Mouse (Mus musculus) stomach, embryonic 16.5 days (tissue): ENCODE data around the gene Ankfy1. TPM values are rescaled to one million over a fixed set of nuclear protein-coding genes. Genes with fewer than 3 reads are reported as not detected.

Source experiments
- ATAC-seq: fragments of 200-750 bp; cut with Nextera tagmentation; 2 replicates; pipeline ENCODE4 v1.8.0; 2017; ENCODE audit warnings: moderate number of reproducible peaks, moderate TSS enrichment; ENCODE audit not compliant: insufficient read depth, low FRiP score
- H3K27ac ChIP-seq: fragments of 300-500 bp; sonication (generic); 2 replicates; pipeline ENCODE4 v1.5.1; 2014; ENCODE audit warnings: low read length
- H3K27me3 ChIP-seq: fragments of 300-500 bp; sonication (generic); 2 replicates; pipeline ENCODE4 v1.6.1; 2014; ENCODE audit warnings: low read length, control low read depth, mixed read lengths; ENCODE audit not compliant: control insufficient read depth, insufficient read depth
- H3K36me3 ChIP-seq: fragments of 300-500 bp; sonication (generic); 2 replicates; pipeline ENCODE4 v1.6.1; 2014; ENCODE audit warnings: low read length; ENCODE audit not compliant: control insufficient read depth, insufficient read depth
- H3K4me1 ChIP-seq: fragments of 300-500 bp; sonication (generic); 2 replicates; pipeline ENCODE4 v1.6.1; 2014; ENCODE audit warnings: low read length, control low read depth, mixed read lengths; ENCODE audit not compliant: control insufficient read depth, insufficient read depth
- H3K4me2 ChIP-seq: fragments of 300-500 bp; sonication (generic); 2 replicates; pipeline ENCODE4 v1.6.1; 2014; ENCODE audit warnings: low read depth, low read length, mixed read lengths
- H3K4me3 ChIP-seq: fragments of 300-500 bp; sonication (generic); replicated peaks from 2 replicates; pipeline ENCODE4 v1.5.1; 2014; ENCODE audit warnings: mild to moderate bottlenecking, low read length
- H3K9ac ChIP-seq: fragments of 300-500 bp; sonication (generic); 2 replicates; pipeline ENCODE4 v1.6.1; 2014; ENCODE audit warnings: low read length
- H3K9me3 ChIP-seq: fragments of 300-500 bp; sonication (generic); replicated peaks from 2 replicates; pipeline ENCODE4 v1.6.1; 2016; ENCODE audit warnings: low read length, control low read depth; ENCODE audit not compliant: control insufficient read depth
- WGBS: fragments of 180-500 bp; shearing (Covaris S2); extraction: QIAGEN DNeasy Blood & Tissue Kit; methylation state at CpG from one replicate; pipeline ENCODE4 v1.1.7; 2014; 5-methylcytosine and 5-hydroxymethylcytosine counted together
- polyA plus RNA-seq: library from polyadenylated mRNA; unstranded; fragments of >200 nt; fragmentation: Nextera tagmentation; extraction: Ambion mirVana; gene quantifications from 2 replicates; pipeline ENCODE4 v1.2.1, GENCODE M21; 2015

Gene Ankfy1
- polyA plus RNA-seq, 1 experiment from 2014 or later, result 27.2 TPM

GRCm38 (mm10) chr11:72804586-72804985 lies 114.8 kb downstream of the Ankfy1 start:
- Histone ChIP-seq H3K36me3 (no peaks in the 10 kb centered on the region), H3K27me3 (no peaks in the 10 kb centered on the region), H3K27ac (no peak overlapping the region), H3K4me1 (no peaks in the 10 kb centered on the region; the same call in 1 of the 2 replicates), H3K9me3 (no peaks in the 10 kb centered on the region), H3K9ac (no peak overlapping the region), H3K4me3 (no peak overlapping the region), H3K4me2 (no peak overlapping the region)
- ATAC-seq, result no peak

- Histone ChIP-seq H3K4me1 (no peaks in the 10 kb centered on the region; the same call in 1 of the 2 replicates), H3K4me3 (no peak overlapping the region), H3K9me3 (no peaks in the 10 kb centered on the region), H3K27me3 (no peaks in the 10 kb centered on the region), H3K36me3 (no peaks in the 10 kb centered on the region), H3K4me2 (no peak overlapping the region), H3K27ac (no peak overlapping the region), H3K9ac (no peak overlapping the region)
- ATAC-seq, result no peak
- WGBS, result 84% methylated on average over 3 of the region's 3 CpGs
Observed at GRCm38 (mm10) chr11:72805232-72805631, 115.4 kb downstream of the Ankfy1 start.

DNA sequence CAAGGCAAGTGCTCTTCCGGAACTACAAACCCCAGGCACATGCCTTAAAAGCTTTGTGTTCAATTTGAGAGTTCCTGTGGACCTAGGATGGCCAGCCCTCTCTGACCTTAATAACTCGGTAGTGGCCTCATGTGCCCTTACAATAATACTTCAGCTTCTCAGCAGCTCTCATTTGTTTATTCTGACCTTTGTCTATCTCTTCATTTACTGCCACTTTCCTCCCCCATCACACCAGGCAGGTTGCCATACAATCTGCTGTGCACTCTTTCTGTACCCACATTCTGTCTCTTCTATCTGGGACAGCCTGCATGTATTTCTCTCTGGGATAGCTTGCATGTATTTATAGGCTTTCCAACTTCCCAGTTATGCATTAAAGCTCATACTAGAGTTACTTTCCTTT lies 116.8 kb downstream of the Ankfy1 start:
- Histone ChIP-seq H3K4me2 (no peak overlapping the region), H3K27ac (no peak overlapping the region), H3K9me3 (no peaks in the 10 kb centered on the region), H3K9ac (no peak overlapping the region), H3K27me3 (no peaks in the 10 kb centered on the region), H3K4me1 (no peaks in the 10 kb centered on the region; the same call in 1 of the 2 replicates), H3K4me3 (no peak overlapping the region), H3K36me3 (no peaks in the 10 kb centered on the region)
- ATAC-seq, result no peak
- 61% methylated on average over 2 of the region's 2 CpGs for WGBS

DNA sequence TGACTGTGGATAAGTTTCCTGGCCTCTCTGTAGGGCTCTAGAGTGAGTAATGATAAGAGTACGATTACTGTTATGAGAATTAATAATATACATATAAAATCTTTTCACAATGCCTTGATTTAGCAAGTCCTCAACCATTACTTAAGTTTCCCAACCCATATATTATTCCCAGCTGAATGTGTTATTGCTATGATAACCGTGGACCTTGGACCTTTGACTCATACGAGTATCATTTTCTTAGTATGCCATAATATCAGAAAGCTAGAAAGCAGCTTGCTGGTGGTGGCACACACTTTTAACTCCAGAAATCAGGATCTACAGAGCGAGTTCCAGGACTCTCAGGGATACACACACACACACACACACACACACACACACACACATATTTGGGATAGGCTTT lies 118.2 kb downstream of the Ankfy1 start:
- H3K36me3 ChIP-seq, result no peaks in the 10 kb centered on the region
- H3K9me3 ChIP-seq, result no peaks in the 10 kb centered on the region
- no peaks in the 10 kb centered on the region for H3K27me3 ChIP-seq
- no peaks in the 10 kb centered on the region; the same call in 1 of the 2 replicates for H3K4me1 ChIP-seq
- WGBS, result 69% methylated on average over 4 of the region's 4 CpGs
- no peak overlapping the region for H3K27ac ChIP-seq
- H3K4me2 ChIP-seq, result no peak overlapping the region
- H3K9ac ChIP-seq, result no peak overlapping the region
- no peak for ATAC-seq
- no peak overlapping the region for H3K4me3 ChIP-seq

DNA sequence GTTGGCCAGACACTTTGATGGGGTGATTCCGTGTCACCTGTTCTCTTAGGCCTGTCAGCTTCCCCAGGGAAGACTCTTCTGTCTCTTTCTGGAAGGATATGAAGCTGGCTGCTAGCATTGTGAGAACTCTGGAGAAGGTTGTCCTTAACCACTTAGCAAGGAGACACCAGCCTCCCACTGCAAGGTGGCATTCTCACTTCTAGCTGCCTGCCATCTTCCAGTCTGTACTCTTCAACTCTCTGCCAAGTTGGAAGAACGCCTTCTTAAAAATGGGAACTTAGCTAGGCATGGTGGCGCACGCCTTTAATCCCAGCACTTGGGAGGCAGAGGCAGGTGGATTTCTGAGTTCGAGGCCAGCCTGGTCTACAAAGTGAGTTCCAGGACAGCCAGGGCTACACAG lies 123.9 kb downstream of the Ankfy1 start:
- ATAC-seq, result no peak
- Histone ChIP-seq H3K9me3 (no peaks in the 10 kb centered on the region), H3K4me2 (no peak overlapping the region), H3K9ac (no peak overlapping the region), H3K27me3 (no peaks in the 10 kb centered on the region), H3K4me3 (no peak overlapping the region), H3K4me1 (no peaks in the 10 kb centered on the region), H3K36me3 (no peaks in the 10 kb centered on the region), H3K27ac (no peak overlapping the region)
- WGBS, result 95% methylated on average over 5 of the region's 5 CpGs

DNA sequence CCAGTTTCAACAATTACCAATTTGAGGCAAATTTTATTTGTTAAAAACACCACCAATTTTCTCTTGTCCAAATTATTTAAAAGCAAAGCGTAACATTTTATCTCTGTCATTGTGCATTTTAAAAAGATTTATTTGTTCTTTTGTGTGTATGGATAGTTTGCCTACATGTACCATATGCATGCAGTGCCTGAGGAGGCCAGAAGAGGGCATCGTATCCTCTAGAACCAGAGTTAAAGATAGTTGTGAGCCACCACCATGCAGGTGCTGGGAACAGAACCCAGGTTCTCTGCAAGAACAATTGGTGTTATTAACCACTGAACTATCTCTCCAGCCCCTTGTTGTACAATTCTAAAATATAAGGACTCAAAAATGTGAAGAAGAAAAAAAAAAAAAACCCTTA lies 124.4 kb downstream of the Ankfy1 start:
- peaks cover 3% of the 10 kb centered on the region; the same call in 1 of the 2 replicates for H3K36me3 ChIP-seq
- H3K4me2 ChIP-seq, result no peak overlapping the region
- no peak overlapping the region for H3K4me3 ChIP-seq
- ATAC-seq, result no peak
- 77% methylated on average over 2 of the region's 2 CpGs for WGBS
- H3K27ac ChIP-seq, result no peak overlapping the region
- no peak overlapping the region for H3K9ac ChIP-seq
- no peaks in the 10 kb centered on the region for H3K4me1 ChIP-seq
- H3K9me3 ChIP-seq, result no peaks in the 10 kb centered on the region
- no peaks in the 10 kb centered on the region for H3K27me3 ChIP-seq

GRCm38 (mm10) chr11:72816859-72817258 lies 127.1 kb downstream of the Ankfy1 start:
- ATAC-seq, result no peak
- Histone ChIP-seq H3K36me3 (peaks cover 3% of the 10 kb centered on the region; the same call in 1 of the 2 replicates), H3K27ac (no peak overlapping the region), H3K4me1 (no peaks in the 10 kb centered on the region), H3K27me3 (no peaks in the 10 kb centered on the region), H3K4me2 (no peak overlapping the region), H3K4me3 (no peak overlapping the region), H3K9ac (no peak overlapping the region), H3K9me3 (no peaks in the 10 kb centered on the region)
- 59% methylated on average over 1 of the region's 1 CpGs for WGBS

DNA sequence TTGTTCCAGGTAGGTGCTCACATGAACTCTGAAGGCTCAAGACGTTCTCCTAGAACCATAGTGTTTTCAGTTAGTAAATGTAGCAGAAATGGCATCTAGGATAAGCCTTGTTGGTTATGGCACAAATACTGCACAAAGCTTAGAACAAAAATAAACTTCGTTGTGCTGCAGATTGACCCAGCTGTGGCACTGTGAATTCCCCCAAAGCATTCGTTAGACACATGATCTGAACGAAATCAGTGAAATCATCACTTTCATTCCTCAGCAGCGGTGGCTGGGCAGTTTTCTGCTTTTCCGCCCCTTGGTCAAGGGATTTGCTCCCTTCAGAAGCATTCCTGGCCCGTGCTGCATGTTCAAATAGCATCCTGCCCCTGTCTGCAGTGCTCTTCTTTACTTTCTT lies 128.3 kb downstream of the Ankfy1 start:
- H3K27ac ChIP-seq, result no peak overlapping the region
- no peaks in the 10 kb centered on the region for H3K9me3 ChIP-seq
- H3K27me3 ChIP-seq, result no peaks in the 10 kb centered on the region
- no peak overlapping the region for H3K9ac ChIP-seq
- H3K4me3 ChIP-seq, result no peak overlapping the region
- H3K36me3 ChIP-seq, result peaks cover 7% of the 10 kb centered on the region; the same call in 1 of the 2 replicates
- WGBS, result 94% methylated on average over 7 of the region's 7 CpGs
- no peaks in the 10 kb centered on the region for H3K4me1 ChIP-seq
- ATAC-seq, result no peak
- H3K4me2 ChIP-seq, result no peak overlapping the region

DNA sequence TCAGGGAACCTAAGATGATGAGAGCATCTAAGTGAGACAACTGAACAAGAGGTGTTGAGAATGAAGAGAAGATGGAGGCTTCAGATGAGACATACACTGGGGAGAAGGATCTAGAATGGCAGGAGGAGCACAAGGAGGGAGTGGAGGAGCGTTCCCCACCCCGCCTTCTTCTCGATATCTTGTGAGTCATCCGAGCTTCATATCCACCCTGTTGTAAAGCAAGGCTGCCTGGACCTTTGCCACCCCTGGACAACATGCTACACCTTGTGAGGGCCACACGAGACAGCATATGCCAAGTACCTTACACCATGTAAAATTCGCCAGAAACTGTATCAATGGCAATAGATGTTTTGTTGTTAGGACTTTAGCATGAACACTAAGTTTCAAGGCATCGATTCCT lies 131.2 kb downstream of the Ankfy1 start:
- H3K27me3 ChIP-seq, result no peaks in the 10 kb centered on the region
- no peak for ATAC-seq
- H3K9me3 ChIP-seq, result no peaks in the 10 kb centered on the region
- no peak overlapping the region for H3K9ac ChIP-seq
- peaks cover 12% of the 10 kb centered on the region; the same call in 1 of the 2 replicates for H3K36me3 ChIP-seq
- no peak overlapping the region for H3K4me3 ChIP-seq
- whole genome bisulfite sequencing, result 85% methylated on average over 7 of the region's 7 CpGs
- H3K4me2 ChIP-seq, result no peak overlapping the region
- H3K27ac ChIP-seq, result no peak overlapping the region
- no peaks in the 10 kb centered on the region for H3K4me1 ChIP-seq
